Mouse (Mus musculus) heart, adult 2 months (tissue): ENCODE results near the gene Btbd1.

Experiments used
- CTCF ChIP-seq: fragments of 200-600 bp; IDR thresholded peaks from 2 replicates; pipeline ENCODE4 v1.8.1; 2022; ENCODE audit warnings: antibody characterized with exemption, mild to moderate bottlenecking, moderate library complexity
- EP300 ChIP-seq: fragments of 200-500 bp; IDR thresholded peaks from 2 replicates; pipeline ENCODE4 v1.6.1; 2011; ENCODE audit warnings: low read depth, low read length, control low read depth; ENCODE audit not compliant: insufficient read depth
- POLR2A ChIP-seq: fragments of 200-500 bp; IDR thresholded peaks from 2 replicates; pipeline ENCODE4 v1.6.1; 2011; ENCODE audit warnings: mild to moderate bottlenecking, low read depth, low read length, control low read depth; ENCODE audit not compliant: insufficient read depth

DNA sequence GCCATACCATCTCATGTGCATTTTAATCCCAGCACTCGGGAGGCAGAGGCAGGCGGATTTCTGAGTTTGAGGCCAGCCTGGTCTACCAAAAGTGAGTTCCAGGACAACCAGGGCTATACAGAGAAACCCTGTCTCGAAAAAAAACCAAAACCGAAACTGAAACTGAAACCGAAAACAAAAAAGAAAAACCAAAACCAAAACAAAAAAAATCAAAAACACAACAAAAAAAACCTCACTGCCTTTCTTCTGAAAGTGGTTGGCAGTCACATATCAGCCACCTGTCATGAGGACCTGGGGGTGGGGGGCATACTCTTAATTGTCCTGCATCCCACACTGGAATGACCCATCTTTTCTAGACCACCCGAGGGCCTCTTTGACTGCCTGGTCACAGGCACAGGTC is 35.3 kb upstream of the Btbd1 start:
- TF ChIP-seq EP300 = no peak
- TF ChIP-seq CTCF = no peak
- TF ChIP-seq POLR2A = no peak
